Mouse (Mus musculus) retina, embryonic 14.5 days (tissue): Measurements from ENCODE around the gene Camk1g.

Experiments
- DNase-seq: peaks from one replicate; pipeline ENCODE4 v3.0.0-alpha.2; 2015; ENCODE audit warnings: low spot score

Camk1g gene

GRCm38 (mm10) chr1:193301216-193302092 lies 68.6 kb downstream of the Camk1g start:
- DNase-seq, result no peak

- no peak for DNase-seq
These were observed 70.1 kb downstream of the Camk1g start for GRCm38 (mm10) chr1:193299995-193300394.

- DNase-seq, result no peak
These were observed 71.8 kb downstream of the Camk1g start for GRCm38 (mm10) chr1:193298141-193298765.
